Mouse (Mus musculus) G1E (cell line): ENCODE results near the gene Hcfc1.

Experiments
- CTCF ChIP-seq: IDR thresholded peaks from 2 replicates; pipeline ENCODE4 v1.5.1; 2012; ENCODE audit warnings: low read depth, low read length, inconsistent platforms, mixed read lengths
- TAL1 ChIP-seq: conservative IDR thresholded peaks from 2 replicates; pipeline ENCODE4 v1.6.1; 2012; ENCODE audit warnings: low read depth, low read length, inconsistent platforms, mixed read lengths

- no peak for TF ChIP-seq CTCF
- no peak for TF ChIP-seq TAL1
Observed at GRCm38 (mm10) chrX:73897959-73898358, 68.2 kb downstream of the Hcfc1 start.
